Mouse (Mus musculus): ENCODE measurements around the gene Vmn1r142.
"Not testable (repeated sequence)": the region's sequence is repeated elsewhere in the genome, so short reads cannot be mapped to it uniquely, and the experiment has no call there.

The Vmn1r142 gene

DNA sequence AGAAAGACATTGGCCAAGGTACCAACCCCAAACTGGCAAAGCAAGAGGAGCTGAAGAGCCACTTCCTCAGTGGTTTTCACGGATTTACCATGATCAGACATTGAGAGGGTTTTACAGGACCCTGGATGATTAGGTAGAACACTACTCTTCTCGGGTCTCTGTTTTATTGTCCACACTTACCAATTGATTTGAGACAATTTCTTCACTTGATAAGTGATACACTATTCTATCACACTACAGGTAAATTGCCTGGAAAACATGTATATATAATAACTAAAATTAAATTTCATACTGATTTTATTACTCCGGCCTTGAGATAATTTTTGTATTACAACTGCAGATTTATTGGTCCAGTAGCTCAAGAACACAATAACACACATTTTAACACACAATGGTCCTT lies at the start of gene Vmn1r142:
Gene Vmn1r142, minus strand, starts transcription at position 101 of the 400 bp plus-strand sequence.
- DNase-seq (ENCODE audit: extremely low read depth, low read depth, low spot score): not testable (repeated sequence)

DNA sequence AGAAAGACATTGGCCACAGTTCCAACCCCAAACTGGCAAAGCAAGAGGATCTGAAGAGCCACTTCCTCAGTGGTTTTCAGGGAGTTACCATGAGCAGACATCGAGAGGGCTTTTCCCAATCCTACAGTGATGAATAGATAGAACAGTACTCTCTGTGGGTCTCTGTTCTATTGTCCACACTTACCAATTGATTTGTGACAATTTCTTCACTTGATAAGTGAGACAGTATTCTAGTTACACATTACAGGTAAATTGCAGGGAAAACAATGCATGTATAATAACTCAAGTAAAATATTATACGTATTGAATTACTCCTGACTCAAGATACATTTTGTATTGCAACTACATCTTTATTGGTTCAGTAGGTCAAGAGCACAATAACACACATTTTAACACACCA lies 37.3 kb upstream of the Vmn1r142 start, which contains the start of gene Gm8653:
Gene Gm8653, minus strand, starts transcription at position 101 of the 400 bp plus-strand sequence.
- not testable (repeated sequence) for DNase-seq (ENCODE audit: extremely low read depth, low read depth, low spot score)

- not testable (repeated sequence) for DNase-seq (ENCODE audit: extremely low read depth, low read depth, low spot score)
Measured at GRCm38 (mm10) chr7:22189077-22189476, 25.2 kb upstream of the Vmn1r142 start, which contains the start of gene Vmn1r143. TSS of gene Vmn1r143 (plus strand) at chr7:22189377.

DNA sequence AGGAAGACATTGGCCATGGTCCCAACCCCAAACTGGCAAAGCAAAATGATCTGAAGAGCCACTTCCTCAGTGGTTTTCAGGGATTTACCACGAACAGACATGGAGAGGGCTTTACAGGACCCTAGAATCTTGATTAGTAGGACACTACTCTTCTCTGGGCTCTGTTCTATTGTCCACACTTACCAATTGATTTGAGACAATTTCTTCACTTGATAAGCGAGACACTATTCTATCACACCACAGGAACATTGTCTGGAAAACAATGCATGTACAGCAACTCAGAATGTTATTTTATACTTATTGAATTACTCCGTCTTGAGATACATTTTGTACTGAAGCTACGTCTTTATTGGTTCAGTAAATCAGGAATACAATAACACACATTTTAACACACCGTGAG lies 29.2 kb downstream of the Vmn1r142 start, which contains the start of gene Gm10666:
Gene Gm10666, minus strand, starts transcription at position 101 of the 400 bp plus-strand sequence.
- DNase-seq (ENCODE audit: extremely low read depth, low read depth, low spot score): not testable (repeated sequence)

GRCm38 (mm10) chr7:22118145-22118544 lies 45.7 kb downstream of the Vmn1r142 start, which contains the start of gene Gm16451:
TSS of gene Gm16451 (minus strand) at chr7:22118245.
- not testable (repeated sequence) for DNase-seq (ENCODE audit: extremely low read depth, low read depth, low spot score)

Measured in fat pad, adult 2 months (tissue).